Mouse (Mus musculus): ENCODE results near the gene Crybb1. TPM values are rescaled to one million over a fixed set of nuclear protein-coding genes. Genes with fewer than 3 reads are reported as not detected.

Crybb1 gene
- total RNA-seq, 2 experiments from 2014 or later = 2.5 to 2.9 TPM

DNA sequence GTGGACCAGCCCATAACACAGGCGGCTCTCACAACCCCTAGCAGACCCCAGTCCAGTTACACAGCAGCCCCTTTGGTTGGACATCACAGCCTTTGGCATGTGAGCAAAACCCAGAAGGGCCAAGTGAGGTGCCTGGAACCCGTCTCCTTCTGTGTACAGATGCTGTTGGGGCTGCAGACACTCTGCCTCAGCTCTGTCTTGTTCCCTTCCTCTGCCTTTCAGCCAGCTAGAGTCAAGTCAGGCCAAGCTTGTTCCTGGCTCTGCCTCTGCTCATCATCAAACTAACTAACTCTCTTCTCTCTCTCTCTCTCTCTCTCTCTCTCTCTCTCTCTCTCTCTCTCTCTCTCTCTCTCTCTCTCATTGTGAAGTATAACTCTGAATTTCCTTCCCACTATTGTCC is 19.0 kb upstream of the Crybb1 start:
- DNase-seq (ENCODE audit: low spot score) = no peak
- intact Hi-C loops (cut with DNase I) = no loop called here

DNA sequence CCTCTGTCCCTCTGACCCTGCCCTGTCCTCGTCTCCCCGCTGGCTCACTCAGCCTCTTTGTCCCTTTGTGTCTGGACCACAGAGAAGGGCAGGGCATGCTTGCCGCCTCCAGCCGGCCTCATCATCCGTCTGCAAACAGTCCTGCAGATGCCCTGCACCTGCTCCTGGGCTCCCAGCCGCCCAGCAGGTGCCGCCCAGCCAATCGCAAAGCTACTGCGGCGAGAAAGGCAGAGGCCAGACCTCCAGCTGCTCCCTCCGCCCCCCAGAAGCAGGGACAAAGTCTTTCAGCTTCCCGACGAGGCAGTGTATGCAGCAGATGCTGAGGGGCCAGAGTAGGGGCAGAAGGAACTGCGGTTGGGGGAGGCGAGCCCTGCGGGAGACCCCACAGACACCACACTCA is 18.2 kb upstream of the Crybb1 start:
- no peak for DNase-seq (ENCODE audit: low spot score)
- intact Hi-C loops (cut with DNase I) = no loop called here

DNA sequence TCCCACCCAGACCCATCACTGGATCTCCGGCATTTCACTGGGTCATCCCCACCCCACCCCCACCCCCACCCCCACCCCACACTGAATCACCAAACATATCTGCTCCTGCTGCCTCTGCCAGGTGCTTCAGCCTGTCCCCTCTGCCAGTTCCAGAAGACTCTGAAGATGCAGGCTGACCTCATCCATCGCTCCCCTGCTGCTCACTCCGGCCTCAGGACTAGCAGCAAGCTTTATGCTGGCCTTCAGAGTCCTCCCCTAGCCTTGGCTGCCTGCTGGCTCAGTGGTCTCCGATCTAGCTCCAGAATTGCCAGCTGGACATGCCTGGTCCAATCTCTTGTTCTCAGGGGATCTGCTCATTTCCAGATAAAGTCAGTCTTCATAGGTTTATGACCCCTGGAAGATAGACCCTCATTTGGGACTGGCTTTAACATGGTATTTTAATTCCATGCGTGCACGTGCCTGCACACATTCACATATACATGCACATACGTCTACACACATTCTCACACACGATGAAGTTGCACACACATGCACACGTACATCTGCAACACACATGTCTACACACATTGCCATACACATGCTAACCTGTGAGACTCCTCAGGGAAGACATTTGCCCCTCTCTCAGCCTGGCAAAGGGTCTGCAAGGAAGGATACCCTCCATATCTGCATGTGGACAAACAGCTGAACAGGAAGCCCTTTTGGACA is 17.6 kb upstream of the Crybb1 start:
- no peak for DNase-seq (ENCODE audit: low spot score)
- intact Hi-C loops (cut with DNase I) = no loop called here

DNA sequence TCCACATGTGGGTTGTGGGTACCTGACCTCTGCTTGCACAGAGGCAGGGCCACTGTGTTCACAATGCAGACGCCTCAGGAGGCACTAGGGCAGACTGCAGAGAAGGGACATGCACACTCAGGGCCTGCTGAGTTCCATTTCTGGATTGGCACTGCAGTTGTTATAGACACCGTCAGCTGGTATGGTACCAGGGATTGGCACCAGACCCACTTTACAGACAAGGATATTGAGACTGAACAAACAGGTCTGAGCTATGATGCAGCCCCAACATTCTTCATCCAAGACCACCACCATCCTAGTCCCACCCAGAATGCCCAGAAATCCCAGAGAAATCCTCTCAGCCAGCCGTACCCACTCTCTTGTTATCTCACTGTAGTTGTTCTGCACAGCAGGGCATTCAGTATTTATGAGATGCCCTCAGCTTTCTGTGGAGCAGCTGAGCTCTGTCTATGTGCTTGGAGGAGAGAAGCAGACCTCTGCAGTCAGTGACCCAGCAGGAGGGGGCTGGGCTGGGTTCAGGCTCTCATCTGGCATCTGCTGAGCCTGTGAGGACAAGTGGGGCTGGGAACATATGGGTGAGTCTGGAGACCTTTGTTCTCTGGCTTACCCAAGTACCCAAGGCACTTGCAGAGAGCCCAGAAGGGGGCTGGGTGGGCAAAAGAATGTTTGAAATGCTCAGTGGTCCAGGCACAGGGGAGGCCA is 16.7 kb upstream of the Crybb1 start:
- no peak for DNase-seq (ENCODE audit: low spot score)
- intact Hi-C loops (cut with DNase I) = no loop called here

DNA sequence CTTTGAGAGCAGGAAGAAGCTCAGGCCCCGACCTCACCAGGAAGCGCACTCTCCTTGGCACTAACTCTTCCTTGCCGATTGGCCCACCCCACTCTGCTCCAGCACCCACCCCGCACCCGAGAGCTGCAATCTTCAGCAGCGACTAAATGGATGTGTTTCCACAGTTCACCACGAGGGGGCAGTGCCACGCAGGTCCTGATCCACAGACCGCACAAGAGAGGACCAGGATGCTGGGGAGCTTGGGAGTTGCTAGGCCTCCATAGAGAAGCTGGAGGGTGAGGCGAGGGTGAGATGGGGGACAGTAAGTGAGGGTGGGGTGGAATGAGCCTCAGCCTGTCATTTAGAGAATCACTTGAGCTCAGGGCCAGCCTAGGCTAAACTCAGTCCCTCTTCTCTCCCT is 14.9 kb upstream of the Crybb1 start:
- intact Hi-C loops (cut with DNase I) = loop anchor here (1.0 kb wide), 3 partner anchors 35 to 189 kb away; no protein-coding TSS in a partner anchor
- DNase-seq (ENCODE audit: low spot score) = peak; percentile 72

DNA sequence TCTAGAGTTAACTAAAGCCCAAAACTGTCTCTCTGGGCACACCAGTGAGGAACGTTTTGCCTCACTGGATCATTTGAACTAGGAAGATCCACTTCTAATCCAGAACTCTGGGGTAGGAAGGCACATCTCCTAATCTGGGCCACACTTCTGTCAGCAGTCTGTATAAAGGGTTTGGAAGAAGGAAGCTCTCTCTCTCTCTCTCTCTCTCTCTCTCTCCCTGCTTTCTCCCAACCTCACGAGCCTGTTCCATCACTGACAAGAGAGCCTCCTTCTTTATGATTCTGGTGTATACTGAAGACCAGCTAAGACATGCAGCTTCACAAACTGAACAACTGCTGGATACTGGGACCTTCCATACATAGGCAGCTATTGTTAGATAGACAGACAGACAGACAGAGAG is 13.8 kb upstream of the Crybb1 start:
- DNase-seq (ENCODE audit: low spot score) = no peak
- intact Hi-C loops (cut with DNase I) = no loop called here

DNA sequence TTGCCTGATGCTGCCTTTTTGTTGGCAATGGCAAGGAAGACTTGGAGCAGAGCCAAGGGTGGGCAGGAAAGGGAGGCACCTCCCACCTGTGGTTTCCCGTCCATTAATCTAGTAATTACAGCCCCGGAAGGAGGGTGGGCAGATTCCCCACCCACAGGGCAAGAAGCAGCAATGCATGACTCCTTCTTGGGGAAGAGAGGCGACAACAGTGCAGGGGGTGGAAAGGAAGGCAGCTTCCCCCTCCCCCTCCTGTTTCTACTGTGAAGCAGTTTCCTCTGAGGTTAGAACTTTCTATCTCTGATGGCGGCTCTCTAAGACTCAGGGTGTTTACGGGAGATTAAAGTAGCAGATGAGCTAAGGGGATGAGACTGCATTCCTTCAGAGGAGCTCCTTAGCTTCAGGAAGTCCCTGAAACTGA is 13.2 kb upstream of the Crybb1 start:
- intact Hi-C loops (cut with DNase I) = no loop called here
- DNase-seq (ENCODE audit: low spot score) = peak; percentile 35

DNA sequence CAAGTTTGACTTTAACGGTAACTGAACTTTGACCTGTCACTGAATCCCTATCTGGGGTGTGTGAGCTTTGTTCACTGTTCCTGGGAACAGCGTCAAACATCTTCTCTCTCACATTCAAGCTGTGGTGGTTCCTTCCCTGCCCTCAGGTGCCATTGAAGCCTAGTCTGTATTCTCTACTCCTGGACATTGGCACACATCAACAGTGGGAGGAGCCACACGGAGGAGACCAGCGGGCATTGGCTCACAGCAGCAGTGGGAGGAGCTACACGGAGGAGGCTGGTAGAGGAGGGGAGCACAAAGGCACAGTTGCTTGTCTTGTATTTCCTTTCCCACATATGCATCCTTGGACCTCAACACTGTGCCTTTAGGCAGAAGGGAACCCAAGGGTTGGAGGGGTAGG is 12.6 kb upstream of the Crybb1 start:
- intact Hi-C loops (cut with DNase I) = no loop called here
- DNase-seq (ENCODE audit: low spot score) = no peak

DNA sequence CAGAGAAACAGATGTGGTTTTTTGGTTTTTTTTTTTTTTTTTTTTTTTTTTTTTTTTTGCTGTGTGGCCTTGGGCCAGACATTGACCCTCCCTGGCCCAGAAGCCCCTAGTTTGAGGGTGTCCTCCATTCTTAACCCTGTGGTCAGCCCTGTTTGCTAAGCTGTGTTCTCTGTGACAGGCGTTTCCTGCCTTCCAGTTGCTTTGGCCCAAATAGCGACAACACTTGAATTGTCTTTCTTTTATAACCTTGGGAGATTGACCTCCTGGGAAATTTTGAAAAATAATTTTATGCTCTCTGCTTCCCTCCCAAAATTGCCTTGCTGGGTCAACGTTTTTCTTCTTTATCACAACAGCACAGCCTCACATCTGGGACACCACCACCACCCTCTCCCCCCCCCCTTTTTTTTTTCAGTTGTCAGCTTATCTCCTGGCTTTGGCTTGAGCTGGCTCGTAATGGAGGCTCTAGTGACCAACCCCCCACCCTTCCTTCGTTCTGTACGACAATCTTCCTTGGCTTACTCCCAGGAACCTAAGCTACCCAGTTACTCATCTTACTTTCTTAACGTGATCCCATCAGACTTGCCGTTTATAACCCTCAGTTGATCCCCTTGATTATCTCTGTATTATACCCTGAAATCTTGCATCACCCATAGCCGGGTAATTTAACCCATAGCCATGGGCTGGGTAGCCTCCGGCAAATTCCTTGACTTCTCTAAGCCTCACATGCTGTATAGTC is 11.9 kb upstream of the Crybb1 start:
- DNase-seq (ENCODE audit: low spot score) = no peak
- intact Hi-C loops (cut with DNase I) = no loop called here

DNA sequence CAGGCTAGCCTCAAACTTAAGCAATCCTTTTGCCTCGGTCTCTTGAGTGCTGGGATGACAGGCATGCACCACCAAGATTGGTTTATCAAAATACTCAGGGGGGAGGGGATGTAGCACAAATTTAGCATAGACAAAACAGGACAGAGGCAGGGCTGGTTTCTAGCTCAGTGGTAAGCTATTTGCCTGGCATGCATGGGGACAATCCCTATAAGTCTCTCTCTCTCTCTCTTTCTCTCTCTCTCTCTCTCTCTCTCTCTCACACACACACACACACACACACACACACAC is 11.4 kb upstream of the Crybb1 start:
- intact Hi-C loops (cut with DNase I) = no loop called here
- no peak for DNase-seq (ENCODE audit: low spot score)

DNA sequence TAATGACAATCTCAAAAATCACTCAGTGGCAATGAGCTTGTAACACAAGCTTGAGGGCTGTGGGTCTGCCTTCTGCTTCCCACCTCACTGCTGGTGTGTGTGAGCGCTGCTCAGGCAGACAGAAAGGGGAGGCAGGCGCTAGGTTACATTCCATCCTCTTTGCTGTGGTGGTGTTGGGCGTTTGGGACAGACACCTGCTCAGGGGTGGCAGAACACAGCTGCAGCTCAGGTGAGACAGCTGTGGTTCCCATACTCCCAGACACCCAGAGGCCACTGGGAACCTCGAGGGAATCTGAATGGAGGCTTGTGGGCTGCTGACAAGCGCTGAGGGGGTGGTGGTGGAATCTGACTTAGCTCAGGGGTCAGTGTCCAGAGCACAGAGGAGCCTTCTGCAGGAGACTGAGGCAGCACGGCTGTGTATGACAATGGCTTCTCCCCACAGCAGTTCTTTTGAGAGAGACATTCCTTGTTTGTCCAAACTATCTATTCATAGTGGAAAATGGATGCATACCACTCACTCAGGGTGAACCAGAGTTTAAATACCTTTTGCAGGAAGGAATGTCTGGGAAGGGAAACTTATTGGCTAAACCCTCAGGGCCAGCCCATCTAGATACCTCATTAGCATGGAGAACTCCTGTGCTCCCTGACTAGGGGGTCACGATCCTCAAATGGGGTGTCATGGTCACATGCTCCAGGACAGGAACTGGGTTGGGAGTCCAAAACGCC is 10.6 kb upstream of the Crybb1 start:
- intact Hi-C loops (cut with DNase I) = no loop called here
- DNase-seq (ENCODE audit: low spot score) = no peak

DNA sequence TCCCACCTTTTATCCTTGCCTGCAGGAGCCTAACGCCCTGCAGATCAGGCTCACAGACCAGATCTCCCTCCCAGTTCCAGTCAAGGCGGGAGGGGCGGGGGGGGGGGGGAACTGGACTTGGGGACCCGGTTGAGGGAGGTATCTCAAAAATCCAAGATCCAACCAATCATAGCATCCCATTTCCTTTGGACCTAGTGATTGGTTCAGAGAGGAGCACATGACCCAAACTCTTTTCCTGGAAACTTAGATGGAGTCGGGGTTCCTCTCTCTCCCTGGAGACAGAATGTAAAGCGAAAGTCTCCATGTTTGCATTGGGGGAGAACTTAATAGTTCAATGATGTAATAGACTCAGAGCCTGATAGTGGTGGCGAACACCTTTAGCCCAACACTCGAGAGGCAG is 8.2 kb upstream of the Crybb1 start:
- intact Hi-C loops (cut with DNase I) = no loop called here

DNA sequence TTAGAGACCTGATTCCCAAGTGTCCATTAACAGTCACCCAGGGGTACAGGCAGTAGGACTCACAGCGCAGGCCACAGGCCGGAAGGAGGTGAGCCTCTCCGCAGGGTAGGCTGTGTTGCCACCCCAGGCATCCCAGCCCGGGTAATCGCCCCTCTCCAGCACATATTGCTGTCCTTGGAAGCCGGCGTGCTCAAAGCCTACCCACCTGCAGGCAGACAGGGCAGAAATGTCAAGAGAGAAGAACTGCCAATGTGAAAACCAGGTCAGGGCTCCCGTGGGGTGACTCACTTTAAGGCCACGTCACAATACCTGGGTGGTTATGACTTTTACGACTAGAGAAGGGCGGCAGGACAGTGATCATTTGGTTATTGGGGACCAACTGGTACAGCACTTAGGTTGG is 6.5 kb upstream of the Crybb1 start:
- no peak for DNase-seq (ENCODE audit: low spot score)
- intact Hi-C loops (cut with DNase I) = no loop called here

More for the DNA sequence above, 8.2 kb upstream of the Crybb1 start:
- no peak for DNase-seq (ENCODE audit: low spot score)

DNA sequence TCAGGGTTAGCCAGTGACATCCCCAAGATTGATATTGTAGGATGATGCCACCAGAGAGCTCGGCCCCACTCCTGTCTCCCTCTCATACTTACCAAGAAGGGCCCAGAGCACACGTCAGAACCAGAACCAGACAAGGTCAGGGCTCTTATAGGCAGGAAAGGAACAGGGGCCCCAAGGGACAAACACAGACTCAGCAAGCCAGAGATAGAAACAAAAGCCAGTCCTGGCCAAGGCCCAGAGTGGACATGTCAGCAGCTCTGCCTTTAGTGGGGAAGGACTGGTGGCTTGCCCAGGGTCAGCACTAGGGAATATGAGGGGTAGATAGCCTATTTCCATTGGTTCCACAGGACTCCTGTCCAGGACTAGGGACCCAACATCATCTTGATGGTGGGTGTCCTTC is 3.2 kb upstream of the Crybb1 start, which contains the start of gene Cryba4:
Gene Cryba4 (minus strand): TSS at position 119 of the 400 bp plus-strand sequence.
- peak; percentile 38 for DNase-seq (ENCODE audit: low spot score)
- intact Hi-C loops (cut with DNase I) = no loop called here

DNA sequence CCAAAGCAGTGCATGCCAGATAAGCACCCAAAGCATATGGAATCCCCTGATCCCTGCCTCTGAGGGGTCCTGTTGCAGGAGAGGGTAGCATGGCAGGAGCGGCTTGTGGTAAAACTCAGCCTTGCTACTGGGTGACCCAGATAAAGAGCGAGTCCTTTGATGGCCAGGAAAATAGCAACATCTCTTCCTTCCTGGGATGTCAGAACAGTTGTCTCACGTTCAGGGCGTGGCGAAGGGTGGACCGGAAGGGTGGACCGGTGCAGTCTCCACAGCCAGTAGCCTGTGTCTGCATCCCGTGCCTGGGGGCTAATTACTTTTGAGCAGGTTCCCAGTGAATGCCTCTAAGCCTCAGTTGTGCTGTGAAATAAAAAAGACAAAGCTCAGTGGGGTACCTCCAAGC is 2.4 kb upstream of the Crybb1 start:
- intact Hi-C loops (cut with DNase I) = no loop called here
- no peak for DNase-seq (ENCODE audit: low spot score)

DNA sequence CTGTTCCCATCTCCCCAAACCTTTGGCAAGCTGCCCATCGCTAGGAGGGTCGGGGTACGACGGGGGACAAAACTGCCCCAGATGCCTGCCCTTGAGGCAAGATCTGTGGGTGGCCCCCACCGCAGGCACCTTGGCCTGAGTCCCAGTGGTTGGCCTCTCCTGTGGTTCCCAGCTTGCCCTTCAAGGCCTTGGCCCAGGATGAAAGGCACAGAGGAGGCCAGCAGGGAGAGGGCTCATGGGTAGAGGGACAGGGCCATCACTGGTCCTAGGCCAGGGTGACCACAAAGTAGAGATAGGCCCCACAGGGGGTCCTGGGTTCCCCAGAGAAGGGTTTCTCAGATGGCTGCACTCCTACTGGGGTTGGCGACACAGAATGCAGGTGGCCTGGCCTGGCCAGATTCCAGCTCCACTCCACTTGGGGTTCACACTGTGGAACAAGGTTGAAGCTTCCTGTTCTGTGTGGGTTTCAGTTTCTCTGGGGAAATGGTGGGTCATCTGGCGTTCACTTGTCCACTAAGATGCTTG is 1.3 kb upstream of the Crybb1 start:
- DNase-seq (ENCODE audit: low spot score) = peak; percentile 28
- intact Hi-C loops (cut with DNase I) = no loop called here

DNA sequence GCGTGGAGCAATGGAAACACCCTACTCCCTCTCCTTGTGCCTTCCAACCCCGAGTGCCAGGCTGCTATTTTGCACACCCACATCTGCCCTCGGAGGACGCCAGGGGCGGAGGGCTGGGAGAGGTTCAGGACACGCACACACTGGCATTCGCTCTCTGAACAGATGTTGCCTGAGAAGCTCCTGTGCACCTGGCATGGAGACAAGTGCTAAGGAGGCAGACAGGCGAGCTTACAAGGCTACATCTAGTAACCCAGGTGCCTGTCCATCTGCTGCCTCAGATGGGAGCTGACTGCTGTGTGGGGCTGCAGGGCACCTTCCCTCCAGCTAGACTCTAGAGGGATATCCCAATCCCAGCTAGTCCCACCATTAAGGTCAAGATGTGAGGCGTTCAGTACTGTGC is 842 bp downstream of the Crybb1 start:
- intact Hi-C loops (cut with DNase I) = no loop called here
- DNase-seq (ENCODE audit: low spot score) = no peak

DNA sequence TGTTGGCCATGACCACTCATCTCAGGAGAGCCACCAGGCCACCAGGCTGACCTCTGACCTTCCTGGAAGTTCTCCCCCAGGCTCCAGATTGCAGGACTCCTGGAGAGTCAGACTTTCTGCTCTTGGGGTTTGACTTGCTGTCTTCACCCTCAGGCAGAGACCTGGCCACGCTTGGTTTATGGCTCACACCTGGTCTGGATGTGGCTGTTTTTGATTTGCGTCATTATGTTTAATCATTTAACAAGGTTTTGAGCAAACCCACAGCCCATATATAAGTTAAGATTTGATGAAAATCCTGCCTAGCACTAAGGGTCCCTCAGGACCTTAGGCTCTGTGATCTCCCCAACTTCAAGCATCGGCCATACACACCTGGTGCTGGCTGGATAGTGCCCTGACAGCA is 2.3 kb downstream of the Crybb1 start:
- intact Hi-C loops (cut with DNase I) = no loop called here
- no peak for DNase-seq (ENCODE audit: low spot score)

DNA sequence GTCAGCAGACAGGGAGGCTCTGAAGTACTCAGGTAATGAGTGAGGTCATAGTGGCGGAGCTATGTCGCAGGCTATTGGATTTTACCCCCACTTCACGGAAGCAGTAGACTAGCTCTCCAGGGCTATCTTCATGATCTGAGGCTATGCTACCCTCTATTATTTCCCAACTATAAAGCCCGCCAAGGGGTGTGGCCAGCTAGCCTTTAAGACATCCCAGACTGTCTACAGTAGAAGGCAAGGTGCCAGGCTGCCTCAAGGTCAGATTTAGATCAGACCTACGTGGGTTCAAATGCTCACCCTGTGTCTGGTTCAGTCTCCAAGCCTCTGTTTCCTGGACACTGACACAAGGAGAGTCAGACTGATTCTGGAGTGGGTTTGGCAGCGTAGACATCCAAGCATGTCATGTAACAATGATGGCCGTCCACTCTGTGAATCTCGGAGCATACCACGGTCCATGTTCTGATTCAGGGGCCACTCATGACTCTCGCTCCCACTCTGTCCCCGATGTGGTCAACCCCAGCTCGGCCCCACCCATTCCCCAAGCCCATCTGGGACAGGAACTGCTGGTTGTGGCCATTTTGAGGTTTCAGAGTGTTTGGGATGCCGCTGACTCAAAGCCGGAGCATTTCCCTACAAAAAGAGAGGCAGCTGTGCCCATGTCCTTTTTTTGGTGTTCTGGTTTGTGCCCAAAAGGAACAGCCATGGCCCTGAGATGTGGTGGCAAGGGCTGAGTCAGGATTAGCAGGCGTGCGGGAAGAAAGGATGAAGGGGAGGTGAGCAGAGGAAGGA is 4.4 kb downstream of the Crybb1 start:
- DNase-seq (ENCODE audit: low spot score) = no peak
- intact Hi-C loops (cut with DNase I) = no loop called here

DNA sequence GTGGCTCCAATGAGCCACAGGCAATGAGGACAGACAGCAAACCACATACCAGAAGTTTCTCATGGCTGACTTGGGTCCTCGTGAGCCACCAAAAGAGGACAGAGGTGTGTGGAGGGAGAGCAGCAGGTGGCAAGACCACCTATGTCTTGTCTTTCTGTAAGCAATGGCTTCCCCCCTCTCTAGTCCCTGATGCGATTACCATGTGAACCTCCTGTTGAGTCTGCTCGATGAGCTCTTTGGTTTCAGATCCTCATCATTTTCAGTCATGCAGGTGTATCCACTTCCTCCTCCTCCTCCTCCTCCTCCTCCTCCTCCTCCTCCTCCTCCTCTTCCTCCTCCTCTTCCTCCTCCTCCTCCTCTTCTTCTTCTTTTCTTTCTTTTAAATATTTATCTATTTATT is 5.2 kb downstream of the Crybb1 start:
- intact Hi-C loops (cut with DNase I) = no loop called here
- DNase-seq (ENCODE audit: low spot score) = no peak
